Mouse (Mus musculus) spleen, postnatal 4 days (tissue): ENCODE results near the gene Cracr2b.

Source experiments
- DNase-seq, 2 experiments: peaks; one replicate each; pipeline ENCODE4 v3.0.0; 2022; ENCODE audit warnings: low spot score in 2 of 2

Cracr2b gene

DNA sequence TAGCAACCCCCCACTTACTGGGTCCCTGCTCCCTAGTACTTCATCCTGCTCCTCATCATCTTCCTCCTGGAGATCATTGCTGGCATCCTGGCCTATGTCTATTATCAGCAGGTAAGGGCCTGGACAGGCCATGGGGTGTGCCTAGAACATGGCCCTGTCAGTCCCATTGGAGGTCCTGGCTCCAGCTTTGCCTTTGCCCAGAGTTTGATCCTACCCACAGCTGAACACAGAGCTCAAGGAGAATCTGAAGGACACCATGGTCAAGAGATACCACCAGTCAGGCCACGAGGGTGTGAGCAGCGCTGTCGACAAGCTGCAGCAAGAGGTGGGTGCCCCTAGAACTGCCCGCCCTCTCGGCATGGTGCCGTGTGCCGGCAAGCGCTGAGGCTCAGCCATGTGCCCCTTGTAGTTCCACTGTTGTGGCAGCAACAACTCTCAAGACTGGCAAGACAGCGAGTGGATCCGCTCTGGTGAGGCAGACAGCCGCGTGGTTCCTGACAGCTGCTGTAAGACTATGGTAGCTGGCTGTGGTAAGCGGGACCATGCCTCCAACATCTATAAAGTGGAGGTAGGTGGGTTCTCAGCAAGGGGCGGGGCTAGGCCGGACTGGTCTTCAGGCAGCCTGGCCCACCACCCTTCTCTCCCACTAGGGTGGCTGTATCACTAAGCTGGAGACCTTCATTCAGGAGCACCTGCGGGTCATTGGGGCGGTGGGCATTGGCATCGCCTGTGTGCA, 9.2 kb downstream of the Cracr2b start:
- no peak for DNase-seq

DNA sequence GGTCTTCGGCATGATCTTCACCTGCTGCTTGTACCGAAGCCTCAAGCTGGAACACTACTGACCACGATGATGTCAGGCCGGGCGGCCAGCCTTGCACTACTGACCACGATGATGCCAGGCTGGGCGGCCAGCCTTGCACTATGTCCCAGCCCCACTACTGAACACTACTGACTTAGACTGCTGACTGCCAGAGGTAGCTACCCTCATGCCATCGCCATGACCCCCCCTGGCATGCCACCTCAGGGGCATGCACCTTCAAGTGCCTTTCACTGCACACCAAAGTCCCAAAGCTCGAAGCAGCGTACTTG, 9.7 kb downstream of the Cracr2b start:
- no peak for DNase-seq

DNA sequence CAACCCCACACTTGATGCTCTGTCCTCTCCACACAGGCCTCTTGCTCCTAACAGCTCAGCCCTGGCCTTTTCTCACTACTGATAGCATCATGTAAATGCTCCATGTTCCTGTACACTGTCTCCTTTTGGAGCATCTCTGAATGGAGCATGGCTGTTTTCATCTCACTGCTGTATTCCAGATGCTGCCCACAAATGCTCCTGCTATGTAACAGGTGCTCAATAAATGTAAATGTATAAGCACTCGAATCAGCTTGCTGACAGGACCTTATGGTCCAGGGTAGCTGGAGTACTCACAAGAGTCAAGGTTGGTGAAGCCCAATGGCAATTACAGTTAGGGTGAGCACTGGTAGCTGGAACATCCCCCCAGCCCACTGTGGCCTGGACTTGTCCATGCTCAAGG, 10.3 kb downstream of the Cracr2b start:
- DNase-seq: no peak

DNA sequence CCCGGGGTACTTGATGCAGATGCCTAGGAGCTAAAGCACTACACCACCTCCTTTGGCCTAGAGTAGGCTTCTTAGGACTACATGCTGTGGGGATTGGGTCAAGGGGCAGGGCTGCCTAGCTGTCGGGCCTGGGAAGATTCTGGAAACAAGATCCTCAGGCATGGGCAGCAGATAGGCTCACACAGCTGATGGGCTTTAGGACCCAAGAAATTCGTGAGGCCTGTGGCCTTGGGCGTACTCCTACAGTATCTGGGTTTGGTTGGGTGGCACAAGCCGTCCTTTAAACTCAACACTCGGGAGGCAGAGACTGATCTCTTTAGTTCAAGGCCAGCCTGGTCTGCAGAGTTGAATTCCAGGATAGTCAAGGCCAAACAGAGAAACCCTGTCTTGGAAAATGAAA, 11.3 kb downstream of the Cracr2b start:
- no peak for DNase-seq

DNA sequence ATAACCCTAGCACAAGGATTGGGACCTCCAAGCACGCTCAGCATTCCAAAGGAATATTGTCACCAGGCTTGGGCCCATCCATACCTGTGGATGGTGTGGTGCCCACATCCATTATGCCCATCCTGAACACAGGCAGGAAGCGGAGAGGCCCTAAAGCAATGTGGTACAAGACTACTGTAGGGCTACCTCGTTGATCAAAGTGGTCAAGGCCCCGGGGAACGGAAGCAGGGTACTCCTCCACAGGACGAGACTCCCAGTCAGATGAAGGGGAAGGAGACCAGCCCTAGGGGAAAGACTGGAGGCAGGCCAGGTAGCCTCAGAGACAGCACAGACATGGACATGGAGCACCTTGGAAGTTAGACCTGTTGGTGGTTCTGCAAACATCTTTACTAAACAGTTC, 11.9 kb downstream of the Cracr2b start:
- no peak for DNase-seq

DNA sequence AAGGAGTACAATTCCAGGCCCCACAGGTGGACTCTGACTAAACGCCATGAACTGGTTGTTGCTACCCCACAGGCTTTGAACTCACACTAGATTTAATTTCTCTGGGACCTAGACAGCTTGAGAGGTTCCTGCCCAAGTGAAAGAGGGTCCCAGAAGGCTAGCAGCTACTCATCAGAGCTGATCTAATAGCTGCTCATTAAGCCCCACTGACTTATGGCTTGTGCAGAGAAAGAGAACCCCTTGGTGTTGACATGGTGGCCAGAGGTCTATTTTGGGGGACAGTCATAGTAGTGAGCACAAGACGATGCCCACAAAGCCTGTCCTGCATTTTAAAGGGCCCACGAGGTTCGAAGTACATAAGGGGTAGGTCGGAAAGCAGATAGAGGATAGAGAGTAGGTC, 13.3 kb downstream of the Cracr2b start:
- DNase-seq: no peak

DNA sequence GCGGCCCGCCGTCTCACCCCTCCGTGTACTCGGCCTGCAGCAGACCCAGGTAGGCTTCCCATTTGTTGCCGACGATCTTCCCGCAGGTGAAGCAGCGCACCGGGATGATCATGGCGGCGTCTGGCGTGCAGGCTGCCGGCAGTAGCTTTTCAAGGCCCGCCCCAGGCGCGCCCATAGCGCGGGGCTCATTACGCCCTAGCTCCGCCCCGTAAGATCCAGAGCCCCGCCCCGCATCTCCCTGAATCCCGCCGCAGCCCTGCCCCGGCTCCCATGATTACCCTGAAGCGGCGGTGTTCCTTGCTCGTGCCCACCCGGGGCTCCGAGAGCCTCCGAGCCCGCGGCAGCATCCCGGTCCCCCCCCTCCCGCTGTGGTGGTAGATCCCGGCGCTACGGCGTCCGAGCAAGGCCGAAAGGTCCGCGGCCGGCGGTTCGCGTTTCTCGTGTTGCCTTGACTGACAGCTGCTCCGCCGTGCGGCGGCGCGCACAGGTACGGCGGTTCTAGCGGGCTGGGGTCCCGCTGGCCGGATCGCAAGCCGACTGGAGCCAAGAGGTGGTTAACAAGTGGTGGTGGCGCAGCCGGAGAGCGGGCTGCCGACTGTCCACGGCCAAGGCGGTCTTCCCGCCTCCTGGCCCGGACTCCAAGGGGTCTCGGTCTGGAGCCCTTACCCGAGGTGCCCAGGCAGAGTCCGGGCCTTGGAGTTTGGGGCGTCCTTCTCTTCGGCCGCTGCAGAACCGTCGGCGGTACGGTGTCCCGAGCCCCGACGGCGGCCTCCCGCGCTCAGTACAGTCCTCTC, 14.3 kb downstream of the Cracr2b start, which contains the start of the genes Polr2l and Tspan4:
TSS of gene Polr2l (minus strand) at position 122 of the 794 bp plus-strand sequence.
TSS of gene Tspan4 (plus strand) at position 230 of the 794 bp plus-strand sequence.
- DNase-seq: peak; percentile 86 to 96

DNA sequence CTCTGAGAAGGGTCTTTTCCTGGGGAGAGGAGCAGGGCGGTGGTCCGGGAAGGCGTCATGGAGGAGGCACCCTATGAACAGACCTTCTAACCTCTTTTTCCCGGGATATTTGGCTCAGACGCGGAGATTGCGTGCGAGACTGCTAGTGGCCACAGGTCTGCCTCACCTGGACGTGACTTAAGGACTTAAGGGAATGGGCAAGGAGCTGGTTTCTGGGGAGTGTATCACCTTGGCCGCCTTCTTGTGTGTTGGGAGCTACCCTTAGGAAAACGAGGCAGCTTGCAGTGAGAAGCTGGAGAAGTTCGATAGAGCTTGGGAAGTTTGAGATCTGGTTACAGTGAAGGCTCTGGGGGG, 14.9 kb downstream of the Cracr2b start:
- DNase-seq: no peak

DNA sequence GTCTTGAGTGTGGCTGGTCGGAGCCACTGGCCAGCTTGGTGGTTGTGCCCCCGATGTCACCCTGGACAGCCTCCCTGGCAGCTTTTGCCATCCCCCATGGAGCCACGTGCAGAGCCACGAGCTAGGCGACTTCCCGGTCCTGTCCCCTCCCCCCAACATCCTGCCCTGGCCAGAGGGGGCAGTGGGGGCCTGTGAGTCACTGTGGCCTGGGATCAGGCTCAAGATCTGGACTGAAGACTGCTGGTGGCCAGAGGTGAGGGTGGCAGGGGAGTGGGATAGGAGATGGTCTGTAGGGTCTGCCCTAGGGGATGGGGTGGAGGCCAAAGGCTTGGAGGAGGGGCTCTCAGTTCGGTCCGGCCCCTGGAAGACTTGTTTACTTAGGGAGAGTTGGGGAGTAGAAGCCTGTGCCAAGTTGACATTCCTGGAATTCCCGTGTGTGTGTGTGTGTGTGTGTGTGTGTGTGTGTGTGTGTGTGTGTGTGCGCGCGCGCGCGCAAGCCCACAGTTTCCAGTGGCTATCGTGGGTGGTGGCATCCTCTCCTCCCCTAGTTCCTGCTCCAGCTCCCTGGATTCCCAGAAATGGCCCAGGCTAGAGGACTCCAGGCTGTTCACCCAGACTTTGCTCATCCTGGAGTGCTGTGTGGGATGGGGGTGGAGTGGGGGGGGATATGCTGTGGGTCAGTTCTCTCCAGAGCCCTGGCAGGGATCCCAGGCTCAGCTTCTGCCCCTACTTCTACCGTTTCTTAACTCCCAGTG, 15.5 kb downstream of the Cracr2b start:
- no peak for DNase-seq

DNA sequence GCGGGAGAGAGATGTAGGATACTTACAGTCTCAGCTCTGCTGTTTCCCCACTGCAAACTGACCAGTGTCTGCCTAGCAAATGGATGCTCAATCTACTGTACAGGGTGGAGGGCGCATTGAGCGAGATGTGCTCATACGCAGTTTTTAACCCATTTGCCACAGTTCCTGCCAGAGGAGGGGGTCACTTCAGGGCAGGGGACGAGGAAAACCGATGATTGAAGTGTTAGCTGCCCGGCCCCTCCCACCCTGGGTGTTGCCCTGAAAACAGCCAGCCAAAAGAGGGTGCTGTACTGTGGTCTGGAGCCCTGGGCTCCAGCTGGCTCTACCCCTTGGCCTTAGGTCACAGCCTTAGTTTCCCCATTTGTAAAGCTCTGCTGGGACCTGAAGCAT, 16.1 kb downstream of the Cracr2b start:
- no peak for DNase-seq

DNA sequence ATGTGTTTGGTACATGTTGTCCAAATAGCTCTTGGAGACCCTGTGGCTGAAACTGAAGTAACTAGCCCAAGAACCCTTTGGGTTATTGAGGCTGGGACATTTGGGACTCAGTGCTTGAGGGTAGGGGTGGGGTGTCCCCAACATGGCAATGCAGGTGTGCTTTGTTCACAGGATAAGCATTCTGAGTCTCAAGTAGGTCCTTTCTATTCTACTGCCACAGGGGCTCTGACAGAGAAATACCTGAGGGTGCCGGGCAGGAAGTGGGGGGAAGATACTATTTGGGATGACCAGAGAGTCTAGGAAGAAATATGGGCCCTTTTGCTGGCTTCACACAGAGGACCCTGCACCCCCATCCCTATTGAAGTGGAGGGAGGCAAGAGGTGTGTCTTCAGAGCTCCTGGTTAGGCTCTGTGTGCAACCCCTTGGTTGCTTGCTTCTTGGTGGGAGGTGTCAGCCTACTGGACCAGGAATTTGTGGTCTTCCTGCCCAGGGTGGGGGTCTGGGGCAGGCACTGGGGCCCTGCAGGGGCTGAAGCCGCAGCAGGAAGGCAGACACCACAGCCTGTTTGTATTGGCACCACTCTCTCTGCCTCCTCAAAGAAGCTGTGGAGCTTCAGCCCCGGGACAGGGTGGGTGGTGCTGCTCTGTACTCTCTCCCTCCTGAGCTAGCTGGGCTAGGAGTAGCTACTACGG, 16.8 kb downstream of the Cracr2b start:
- DNase-seq: no peak

DNA sequence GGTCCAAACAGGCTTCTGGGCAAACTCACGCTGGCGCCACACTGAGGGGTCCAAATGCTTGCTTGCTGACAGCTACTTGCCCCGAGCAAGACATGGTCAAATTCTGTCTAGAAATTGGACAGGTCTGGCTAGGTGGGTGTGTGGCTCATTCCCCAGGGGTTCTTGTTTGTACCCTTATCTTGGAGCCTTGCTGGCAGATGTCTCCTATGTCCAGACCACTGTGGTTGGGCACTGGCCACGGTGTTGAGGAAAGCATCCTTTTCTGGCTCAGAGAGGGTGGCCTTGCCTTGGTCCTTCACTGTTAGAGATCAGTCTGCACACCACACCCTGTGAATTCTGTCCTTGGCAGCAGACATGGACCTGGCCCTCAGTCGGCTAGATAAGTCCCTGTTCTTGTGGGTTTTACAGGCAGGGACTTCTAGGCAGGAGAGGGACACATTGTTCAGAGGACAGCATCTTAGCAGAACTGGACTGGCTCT, 17.4 kb downstream of the Cracr2b start:
- DNase-seq: no peak

DNA sequence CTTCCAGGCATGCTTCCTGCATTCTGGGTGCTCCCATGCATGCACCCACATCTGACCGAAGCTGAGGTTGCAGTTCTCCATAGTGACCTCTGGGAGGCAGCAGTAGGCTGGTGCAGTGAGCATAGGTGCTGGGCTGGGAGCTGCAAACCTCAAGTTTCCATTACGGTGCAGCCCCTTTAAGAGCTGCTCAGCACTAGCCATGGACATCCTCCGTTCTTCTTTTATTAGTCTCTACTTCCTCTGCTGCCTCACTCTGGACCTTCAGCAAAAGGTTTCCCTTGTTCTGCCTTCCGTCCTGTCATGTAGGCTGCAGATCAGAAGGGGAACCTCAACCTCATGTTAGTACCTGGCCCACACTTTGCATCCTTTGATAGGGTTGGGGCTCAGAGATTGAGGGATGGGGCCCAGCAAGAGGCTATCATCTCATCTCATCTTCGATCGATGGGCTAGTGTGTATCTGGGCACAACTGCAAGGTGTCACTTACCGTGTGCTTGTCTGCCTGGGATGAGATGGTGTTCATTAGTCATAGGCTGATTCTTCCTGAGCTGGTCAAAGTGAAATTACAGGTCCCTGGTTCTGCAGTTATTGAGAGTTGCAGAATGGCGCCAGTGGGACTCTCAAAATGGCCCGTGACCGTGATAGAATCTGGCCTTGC, 20.1 kb downstream of the Cracr2b start:
- peak; percentile 70 to 86 for DNase-seq

DNA sequence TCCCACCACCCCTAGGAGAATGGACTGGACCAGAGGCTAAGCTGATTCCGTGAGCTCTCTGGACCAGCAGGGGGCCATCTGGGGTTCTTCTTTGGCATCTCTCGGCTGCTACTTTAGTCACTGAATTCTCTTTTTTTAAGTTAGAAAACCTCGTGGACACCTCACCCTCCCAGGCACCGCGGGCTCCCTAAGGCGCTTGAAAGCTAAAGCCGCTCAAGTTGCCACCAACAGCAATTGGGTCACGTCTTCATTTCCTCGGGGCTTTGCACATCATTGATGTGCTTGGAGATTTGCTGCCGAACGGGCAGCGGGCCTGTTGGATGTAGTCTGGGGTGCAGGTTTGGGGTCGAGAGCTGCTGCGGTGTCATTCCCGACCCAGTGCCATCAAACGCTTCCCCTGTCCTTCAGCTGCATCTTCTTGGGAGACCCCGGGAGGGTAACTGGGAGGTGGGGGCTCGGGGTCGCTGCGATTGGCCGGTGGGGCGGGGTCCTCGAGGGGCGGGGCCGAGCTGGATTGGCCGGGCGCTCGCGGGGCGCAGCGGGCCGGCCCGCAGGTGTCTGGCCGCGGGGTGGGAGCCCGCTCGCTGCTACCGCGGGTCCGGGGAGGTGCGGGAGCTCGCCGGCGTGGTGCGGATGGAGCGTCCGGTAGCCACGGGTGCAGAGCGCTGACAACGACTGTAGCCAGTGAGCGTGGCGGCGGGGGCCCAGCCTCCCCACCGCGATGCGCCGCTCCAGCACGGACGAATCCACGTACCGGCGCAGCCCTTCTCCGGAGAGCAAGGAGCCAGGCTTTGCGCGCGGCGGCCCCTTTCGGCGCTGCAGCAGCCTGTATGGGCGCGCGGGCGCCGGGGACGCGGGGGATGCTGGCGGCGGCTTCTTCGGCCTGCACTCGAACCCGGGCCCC, 20.9 kb downstream of the Cracr2b start:
- DNase-seq: no peak

DNA sequence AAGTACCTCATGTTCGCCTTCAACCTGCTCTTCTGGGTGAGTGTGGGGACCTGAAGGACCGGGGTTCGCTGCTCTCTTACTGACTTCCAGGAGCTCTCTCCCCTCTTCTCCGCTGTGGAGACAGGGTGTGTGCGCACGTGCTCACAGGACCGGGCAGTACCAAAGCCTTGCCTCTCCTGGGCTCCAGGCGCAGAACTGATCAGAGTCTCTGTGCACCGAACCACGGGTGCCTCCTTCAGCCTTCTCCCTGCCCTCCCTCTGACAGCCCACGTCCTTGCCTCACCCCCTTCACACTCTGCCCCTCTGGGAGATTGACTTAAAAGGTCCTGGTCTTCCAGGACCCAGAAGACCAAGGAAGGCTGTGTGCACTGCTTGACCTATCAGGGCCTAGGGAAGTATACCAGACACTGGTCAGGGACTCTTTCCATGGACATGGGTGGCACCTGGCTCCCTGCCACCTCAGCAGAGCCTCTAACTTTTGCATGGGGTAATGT, 21.7 kb downstream of the Cracr2b start:
- no peak for DNase-seq

DNA sequence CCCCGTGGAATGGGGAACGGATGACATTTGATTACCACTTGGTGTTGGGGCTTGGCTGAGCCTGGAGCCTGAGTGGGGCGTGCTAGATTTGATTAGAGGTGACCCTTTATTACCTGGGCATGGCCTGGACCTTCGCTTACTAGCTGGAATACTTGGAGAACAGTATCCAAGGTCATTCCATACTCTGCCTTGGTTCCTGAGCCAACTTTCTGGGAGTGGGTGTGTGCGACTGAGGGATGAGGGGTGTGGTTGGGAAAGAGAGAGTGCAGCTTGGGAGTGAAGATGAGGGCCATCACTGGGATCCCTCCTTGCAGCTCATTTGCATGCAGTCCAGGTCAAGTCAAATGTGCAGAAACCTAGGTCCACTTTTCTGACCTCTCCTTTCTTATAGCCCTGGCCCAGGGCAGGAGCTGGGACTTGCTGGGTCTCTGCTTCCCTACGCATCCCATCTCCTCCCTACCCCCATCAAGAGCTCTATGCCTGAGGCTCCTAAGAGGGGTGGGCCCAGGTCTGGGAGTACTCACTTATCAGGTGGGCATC, 22.3 kb downstream of the Cracr2b start:
- DNase-seq: no peak

DNA sequence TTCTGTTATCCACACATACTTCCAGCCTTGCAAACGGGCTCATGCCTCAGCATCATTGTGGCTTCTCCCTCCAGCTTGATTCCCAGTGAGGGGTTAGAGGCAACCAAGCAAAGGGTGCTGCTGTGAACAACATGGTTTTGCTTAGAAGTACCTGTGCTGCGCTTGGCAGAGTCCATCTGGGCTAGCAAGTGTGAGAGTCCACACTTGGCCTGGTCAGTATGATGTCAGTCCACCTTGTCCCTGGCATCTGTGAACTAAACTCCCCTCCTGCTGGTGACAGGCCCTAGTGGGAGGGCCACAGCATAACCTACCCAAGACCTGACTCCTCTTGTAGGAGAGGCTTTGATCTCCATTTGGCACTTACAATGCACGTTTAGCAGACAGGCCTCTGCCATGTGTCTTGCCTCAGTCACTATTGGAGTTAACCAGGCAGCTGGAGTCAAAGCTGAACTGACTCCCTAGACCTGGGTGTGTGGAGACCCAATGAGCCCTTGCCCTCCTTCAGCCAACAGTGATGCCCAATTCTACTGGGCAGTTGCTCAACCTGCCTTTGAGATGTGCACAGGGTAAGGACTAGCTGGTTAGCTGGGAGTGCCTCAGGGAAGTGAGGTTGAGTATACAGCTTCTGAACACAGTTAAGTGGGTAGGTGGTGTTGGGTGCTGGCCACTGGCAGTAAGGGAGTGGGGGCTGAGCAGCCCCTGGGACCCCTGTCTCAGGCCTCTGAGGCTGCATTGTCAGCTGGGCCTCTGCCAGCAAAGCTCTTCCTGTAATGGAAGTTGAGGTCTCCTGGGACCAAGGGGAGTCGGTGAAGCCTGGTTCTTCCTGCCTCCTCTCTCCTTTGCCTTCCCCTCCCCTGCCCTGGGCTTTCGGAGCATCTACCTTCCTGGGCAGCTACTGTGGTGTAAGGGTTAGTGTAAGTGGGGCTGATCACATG, 23.6 kb downstream of the Cracr2b start:
- DNase-seq: no peak

DNA sequence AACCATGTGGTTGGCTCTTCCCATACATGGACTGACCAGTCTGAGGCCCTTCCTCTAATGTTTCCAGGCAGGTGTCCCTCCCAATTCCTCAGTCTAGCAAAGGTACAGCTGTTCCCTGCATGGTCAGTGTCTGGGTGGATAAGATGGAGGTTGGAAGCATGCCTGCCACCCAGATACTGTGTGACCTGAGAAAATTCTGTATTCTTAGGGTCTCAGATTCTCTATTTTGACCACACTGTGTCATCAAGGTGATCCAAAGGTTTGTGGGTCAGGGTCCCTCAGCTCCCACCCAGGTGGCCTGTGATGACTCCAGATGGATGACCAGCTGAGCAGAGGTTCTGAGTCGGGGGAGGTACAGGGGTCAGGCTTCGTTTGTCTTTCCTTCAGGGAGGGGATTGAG, 24.3 kb downstream of the Cracr2b start:
- no peak for DNase-seq

DNA sequence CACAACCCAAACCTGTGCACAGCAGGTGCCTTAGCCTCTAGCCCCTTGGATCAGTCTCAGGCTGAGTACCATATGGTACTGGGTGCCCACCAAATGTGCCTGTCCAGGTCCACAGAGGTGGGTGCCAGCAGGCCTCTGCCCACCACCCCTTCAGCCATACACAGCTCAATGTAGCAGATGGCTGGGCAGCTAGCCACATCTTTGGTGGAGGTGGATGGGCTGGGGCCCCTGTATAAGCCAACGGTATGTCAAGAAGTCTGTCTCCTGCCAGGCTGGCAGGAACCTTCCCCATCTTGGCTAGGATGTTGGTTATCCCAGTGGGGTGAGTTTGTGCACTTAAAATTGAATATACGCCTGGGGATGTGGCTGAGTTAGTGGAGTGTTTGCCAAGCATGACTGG, 24.7 kb downstream of the Cracr2b start:
- DNase-seq: no peak
